Mouse (Mus musculus) midbrain, embryonic 11.5 days (tissue): ENCODE measurements around the gene Akap8. TPM values are rescaled to one million over a fixed set of nuclear protein-coding genes. Genes with fewer than 3 reads are reported as not detected.

ENCODE experiments used
- ATAC-seq: fragments of 200-750 bp; cut with Nextera tagmentation; 2 replicates; pipeline ENCODE4 v1.8.0; 2017; ENCODE audit warnings: moderate TSS enrichment, moderate library complexity; ENCODE audit not compliant: low FRiP score
- DNase-seq: peaks from one replicate; pipeline ENCODE4 v3.0.0; 2015; ENCODE audit warnings: low spot score; ENCODE audit errors: missing footprints
- H3K27ac ChIP-seq: fragments of 300-500 bp; sonication (generic); 2 replicates; pipeline ENCODE4 v1.5.1; 2014; ENCODE audit warnings: low read depth, low read length
- H3K27me3 ChIP-seq: fragments of 300-500 bp; sonication (generic); 2 replicates; pipeline ENCODE4 v1.6.1; 2014; ENCODE audit warnings: mild to moderate bottlenecking, low read length, moderate library complexity, mixed read lengths; ENCODE audit not compliant: control insufficient read depth, insufficient read depth
- H3K36me3 ChIP-seq: fragments of 300-500 bp; sonication (generic); 2 replicates; pipeline ENCODE4 v1.6.1; 2014; ENCODE audit warnings: mild to moderate bottlenecking, low read length, moderate library complexity, mixed read lengths; ENCODE audit not compliant: control insufficient read depth, insufficient read depth
- H3K4me1 ChIP-seq: fragments of 300-500 bp; sonication (generic); 2 replicates; pipeline ENCODE4 v1.6.1; 2014; ENCODE audit warnings: low read length; ENCODE audit not compliant: control insufficient read depth, insufficient read depth
- H3K4me2 ChIP-seq: fragments of 300-500 bp; sonication (generic); 2 replicates; pipeline ENCODE4 v1.6.1; 2014; ENCODE audit warnings: mild to moderate bottlenecking, moderate library complexity
- H3K4me3 ChIP-seq: fragments of 300-500 bp; sonication (generic); 2 replicates; pipeline ENCODE4 v1.5.1; 2014; ENCODE audit warnings: low read depth, low read length
- H3K9ac ChIP-seq: fragments of 300-500 bp; sonication (generic); 2 replicates; pipeline ENCODE4 v1.6.1; 2014; ENCODE audit warnings: low read length
- H3K9me3 ChIP-seq: fragments of 300-500 bp; sonication (generic); 2 replicates; pipeline ENCODE4 v1.6.1; 2016; ENCODE audit warnings: low read length; ENCODE audit not compliant: control insufficient read depth
- WGBS: fragments of 180-500 bp; shearing (Covaris S2); extraction: QIAGEN DNeasy Blood & Tissue Kit; methylation state at CpG from one replicate; pipeline ENCODE4 v1.1.7; 2014; 5-methylcytosine and 5-hydroxymethylcytosine counted together
- polyA plus RNA-seq: library from polyadenylated mRNA; unstranded; fragments of >200 nt; fragmentation: Nextera tagmentation; extraction: Ambion mirVana; gene quantifications from 2 replicates; pipeline ENCODE4 v1.2.1, GENCODE M21; 2014

The Akap8 gene
- polyA plus RNA-seq, 1 experiment from 2014 or later: 53.0 TPM

GRCm38 (mm10) chr17:32313892-32314291 lies 7.1 kb downstream of the Akap8 start:
- ATAC-seq: no peak
- H3K27me3 ChIP-seq: no peaks in the 10 kb centered on the region
- no peak for DNase-seq
- no peak overlapping the region for H3K27ac ChIP-seq
- H3K9ac ChIP-seq: no peak overlapping the region
- peaks cover 2% of the 10 kb centered on the region; the same call in 1 of the 2 replicates for H3K4me1 ChIP-seq
- H3K4me2 ChIP-seq: no peak overlapping the region
- H3K4me3 ChIP-seq: no peak overlapping the region
- H3K36me3 ChIP-seq: peaks cover 61% of the 10 kb centered on the region
- no peaks in the 10 kb centered on the region for H3K9me3 ChIP-seq
- 85% methylated on average over 5 of the region's 5 CpGs for WGBS

GRCm38 (mm10) chr17:32312801-32313200 lies 8.2 kb downstream of the Akap8 start:
- ATAC-seq (no peak), DNase-seq (no peak)
- WGBS: 91% methylated on average over 8 of the region's 8 CpGs
- Histone ChIP-seq H3K4me2 (no peak overlapping the region), H3K36me3 (peaks cover 69% of the 10 kb centered on the region), H3K27me3 (no peaks in the 10 kb centered on the region), H3K4me3 (no peak overlapping the region), H3K4me1 (no peaks in the 10 kb centered on the region), H3K9me3 (no peaks in the 10 kb centered on the region), H3K27ac (no peak overlapping the region), H3K9ac (no peak overlapping the region)

GRCm38 (mm10) chr17:32307963-32308362 lies 13.1 kb downstream of the Akap8 start:
- DNase-seq: no peak
- Histone ChIP-seq H3K9ac (no peak overlapping the region), H3K36me3 (peaks cover 70% of the 10 kb centered on the region), H3K4me1 (no peaks in the 10 kb centered on the region), H3K4me3 (no peak overlapping the region), H3K27ac (no peak overlapping the region), H3K4me2 (no peak overlapping the region), H3K27me3 (no peaks in the 10 kb centered on the region), H3K9me3 (no peaks in the 10 kb centered on the region)
- 96% methylated on average over 4 of the region's 4 CpGs for WGBS
- no peak for ATAC-seq

GRCm38 (mm10) chr17:32298125-32298524 lies 22.9 kb downstream of the Akap8 start:
- Histone ChIP-seq H3K4me2 (no peak overlapping the region), H3K36me3 (no peaks in the 10 kb centered on the region)

GRCm38 (mm10) chr17:32295901-32296300 lies 25.1 kb downstream of the Akap8 start:
- H3K4me3 ChIP-seq: no peak overlapping the region
- DNase-seq (no peak), ATAC-seq (no peak)
- no peak overlapping the region for H3K27ac ChIP-seq
- 84% methylated on average over 2 of the region's 2 CpGs for WGBS
- no peak overlapping the region for H3K4me2 ChIP-seq
- no peaks in the 10 kb centered on the region for H3K4me1 ChIP-seq
- no peaks in the 10 kb centered on the region for H3K9me3 ChIP-seq
- no peaks in the 10 kb centered on the region for H3K36me3 ChIP-seq
- no peaks in the 10 kb centered on the region for H3K27me3 ChIP-seq
- H3K9ac ChIP-seq: no peak overlapping the region

More at GRCm38 (mm10) chr17:32298125-32298524, 22.9 kb downstream of the Akap8 start:
- no peaks in the 10 kb centered on the region for H3K4me1 ChIP-seq
- ATAC-seq: no peak
- no peak overlapping the region for H3K9ac ChIP-seq
- H3K9me3 ChIP-seq: no peaks in the 10 kb centered on the region
- no peaks in the 10 kb centered on the region for H3K27me3 ChIP-seq
- WGBS: 87% methylated on average over 1 of the region's 1 CpGs
- no peak overlapping the region for H3K4me3 ChIP-seq
- H3K27ac ChIP-seq: no peak overlapping the region
- no peak for DNase-seq

GRCm38 (mm10) chr17:32295160-32295559 lies 25.9 kb downstream of the Akap8 start:
- Histone ChIP-seq H3K27me3 (no peaks in the 10 kb centered on the region), H3K4me2 (no peak overlapping the region), H3K4me1 (no peaks in the 10 kb centered on the region), H3K9me3 (no peaks in the 10 kb centered on the region), H3K36me3 (no peaks in the 10 kb centered on the region), H3K27ac (no peak overlapping the region), H3K4me3 (no peak overlapping the region), H3K9ac (no peak overlapping the region)
- WGBS: 88% methylated on average over 4 of the region's 4 CpGs
- ATAC-seq: no peak
- DNase-seq: no peak

- ATAC-seq (peak; percentile 8; the same call in 1 of the 2 replicates), DNase-seq (no peak)
- Histone ChIP-seq H3K36me3 (no peaks in the 10 kb centered on the region), H3K4me3 (peak overlapping the region; percentile 99), H3K4me2 (peak overlapping the region; percentile 59), H3K9me3 (no peaks in the 10 kb centered on the region), H3K27ac (peak overlapping the region; percentile 98; the same call in 1 of the 2 replicates), H3K9ac (peak overlapping the region; percentile 97; the same call in 1 of the 2 replicates), H3K4me1 (peaks cover 10% of the 10 kb centered on the region), H3K27me3 (no peaks in the 10 kb centered on the region)
- WGBS: 58% methylated on average over 6 of the region's 6 CpGs
Observed at GRCm38 (mm10) chr17:32285138-32285670, 35.8 kb downstream of the Akap8 start.

- Histone ChIP-seq H3K4me2 (peak within 1 kb of the TSS; percentile 59), H3K9ac (peak within 1 kb of the TSS; percentile 97), H3K27me3 (no peaks in the 10 kb centered on the region), H3K27ac (peak within 1 kb of the TSS; percentile 98), H3K4me3 (peak within 1 kb of the TSS; percentile 99), H3K36me3 (no peaks in the 10 kb centered on the region), H3K4me1 (peaks cover 10% of the 10 kb centered on the region), H3K9me3 (no peaks in the 10 kb centered on the region)
- under 1% methylated on average over 85 of the region's 100 CpGs for WGBS
- DNase-seq (peak; percentile 100), ATAC-seq (peak; percentile 93)
Observed at GRCm38 (mm10) chr17:32284262-32285137, 36.5 kb downstream of the Akap8 start, which contains the start of gene Brd4. Gene Brd4 (minus strand): TSS chr17:32284722.

- Histone ChIP-seq H3K4me2 (peak overlapping the region; percentile 59), H3K27me3 (no peaks in the 10 kb centered on the region), H3K9ac (peak overlapping the region; percentile 97), H3K9me3 (no peaks in the 10 kb centered on the region), H3K36me3 (no peaks in the 10 kb centered on the region), H3K4me1 (peaks cover 10% of the 10 kb centered on the region), H3K4me3 (peak overlapping the region; percentile 99), H3K27ac (peak overlapping the region; percentile 98)
- ATAC-seq (peak; percentile 70), DNase-seq (peak; percentile 96)
- WGBS: under 1% methylated on average over 28 of the region's 41 CpGs
Observed at GRCm38 (mm10) chr17:32283771-32284221, 37.2 kb downstream of the Akap8 start.
